Mouse (Mus musculus) myocyte (in vitro differentiated cells): ENCODE measurements at regions not wholly inside any gene's neighbourhood (a gene's known extent, or its start where the extent isn't known, plus 50 kb on each side); places are given as distances from the start of the nearest gene placed in this dataset.

ENCODE experiments used
- H3K27me3 ChIP-seq: one replicate; pipeline ENCODE4 v1.6.1; 2011; ENCODE audit not compliant: control insufficient read depth, insufficient read depth, insufficient read length
- H3K36me3 ChIP-seq: one replicate; pipeline ENCODE4 v1.6.1; 2011; ENCODE audit not compliant: control insufficient read depth, insufficient read depth
- H3K4me2 ChIP-seq: one replicate; pipeline ENCODE4 v1.6.1; 2011; ENCODE audit warnings: low read depth, control low read depth
- H3K4me3 ChIP-seq: one replicate; pipeline ENCODE4 v1.5.1; 2011; ENCODE audit warnings: mild to moderate bottlenecking, control low read depth, moderate library complexity
- H3K79me2 ChIP-seq: one replicate; pipeline ENCODE4 v1.6.1; 2011; ENCODE audit not compliant: control insufficient read depth, insufficient read depth
- H3ac ChIP-seq: one replicate; pipeline ENCODE4 v1.6.1; 2011; ENCODE audit not compliant: control insufficient read depth, insufficient read length
- CEBPB ChIP-seq: IDR thresholded peaks from 2 replicates; pipeline ENCODE4 v1.6.1; 2011; ENCODE audit warnings: mild to moderate bottlenecking, moderate library complexity; ENCODE audit not compliant: poor library complexity, insufficient read depth, severe bottlenecking
- E2F4 ChIP-seq: IDR thresholded peaks from one replicate; pipeline ENCODE4 v1.6.1; 2011; ENCODE audit warnings: mild to moderate bottlenecking, control low read depth, moderate library complexity; ENCODE audit not compliant: insufficient read depth
- MAX ChIP-seq: IDR thresholded peaks from one replicate; pipeline ENCODE4 v1.6.1; 2011; ENCODE audit warnings: low read depth, mild to moderate bottlenecking, control low read depth
- MYOD1 ChIP-seq, 3 experiments: IDR thresholded peaks; one replicate each; pipeline ENCODE4 v1.6.1; 2011; ENCODE audit warnings: control low read depth in 2 of 3, low read depth in 2 of 3, mild to moderate bottlenecking in 2 of 3, moderate library complexity in 1 of 3; ENCODE audit not compliant: insufficient read length in 2 of 3, control insufficient read depth in 1 of 3
- MYOG ChIP-seq, 3 experiments: IDR thresholded peaks; one replicate each; pipeline ENCODE4 v1.6.1; 2011; ENCODE audit warnings: control low read depth in 2 of 3, low read depth in 2 of 3, mild to moderate bottlenecking in 2 of 3; ENCODE audit not compliant: insufficient read length in 2 of 3, control insufficient read depth in 1 of 3, insufficient read depth in 1 of 3
- POLR2A ChIP-seq: IDR thresholded peaks from one replicate; pipeline ENCODE4 v1.6.1; 2011; ENCODE audit warnings: low read depth, mild to moderate bottlenecking, control low read depth, moderate library complexity; ENCODE audit not compliant: insufficient read length
- POLR2AphosphoS2 ChIP-seq: IDR thresholded peaks from one replicate; pipeline ENCODE4 v1.6.1; 2011; ENCODE audit warnings: low read depth, control low read depth; ENCODE audit not compliant: insufficient read length
- REST ChIP-seq: IDR thresholded peaks from one replicate; pipeline ENCODE4 v1.6.1; 2011; ENCODE audit warnings: mild to moderate bottlenecking, control low read depth, moderate library complexity; ENCODE audit not compliant: insufficient read depth, insufficient read length
- SRF ChIP-seq: IDR thresholded peaks from one replicate; pipeline ENCODE4 v1.6.1; 2011; ENCODE audit warnings: low read depth; ENCODE audit not compliant: control insufficient read depth, insufficient read length
- TCF12 ChIP-seq: IDR thresholded peaks from one replicate; pipeline ENCODE4 v1.6.1; 2011; ENCODE audit warnings: mild to moderate bottlenecking, control low read depth; ENCODE audit not compliant: poor library complexity, insufficient read depth, severe bottlenecking
- TCF3 ChIP-seq: IDR thresholded peaks from one replicate; pipeline ENCODE4 v1.6.1; 2011; ENCODE audit warnings: low read depth, control low read depth; ENCODE audit not compliant: insufficient read length
- USF1 ChIP-seq: IDR thresholded peaks from one replicate; pipeline ENCODE4 v1.6.1; 2011; ENCODE audit warnings: low read depth, mild to moderate bottlenecking, control low read depth, moderate library complexity

DNA sequence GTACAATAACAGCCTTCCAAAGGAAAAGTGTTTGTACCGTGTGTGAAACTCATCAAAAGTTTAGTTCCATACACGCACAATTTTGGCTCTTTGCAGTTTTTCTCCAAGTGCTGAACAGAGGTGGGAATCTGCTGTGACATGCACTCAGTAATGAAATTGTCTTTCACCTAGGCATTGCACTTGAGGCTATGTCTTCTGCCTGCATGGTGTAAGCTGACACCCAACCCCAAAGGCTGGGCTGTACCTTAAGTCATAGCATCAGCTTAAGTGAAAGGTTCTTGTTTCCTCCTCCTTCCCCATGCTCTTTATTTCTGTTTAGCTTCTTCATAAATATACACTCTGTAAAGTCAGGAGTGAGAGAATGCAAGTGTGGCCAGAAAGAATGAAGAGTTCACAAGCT lies 313.1 kb downstream of the Spry2 start:
- no peak overlapping the region for H3ac ChIP-seq

DNA sequence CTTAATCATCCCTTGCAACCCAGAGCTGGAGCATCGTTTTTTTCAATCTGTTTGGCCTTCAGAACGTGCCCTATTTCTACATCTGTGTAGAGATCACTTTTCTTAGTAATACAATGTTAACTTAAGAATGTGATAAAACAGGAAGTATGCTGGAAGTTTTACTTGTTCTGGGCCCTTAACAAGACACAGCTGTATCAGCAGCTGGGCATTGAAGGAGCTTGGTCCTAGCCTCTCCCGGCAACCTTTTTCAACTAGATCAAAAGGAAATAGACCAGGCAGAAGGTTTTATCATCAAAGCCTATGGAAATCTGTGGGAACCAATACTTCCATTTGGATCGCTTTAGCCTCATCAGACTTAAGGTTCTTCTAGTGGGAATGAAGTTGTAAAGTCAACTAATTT lies 317.9 kb downstream of the Ndfip2 start:
- no peak overlapping the region for H3K4me3 ChIP-seq
- no peaks in the 10 kb centered on the region for H3K27me3 ChIP-seq
- H3K79me2 ChIP-seq, result no peaks in the 10 kb centered on the region
- H3K36me3 ChIP-seq, result no peaks in the 10 kb centered on the region
- no peak overlapping the region for H3ac ChIP-seq
- H3K4me2 ChIP-seq, result no peak overlapping the region
- TF ChIP-seq MAX (no peak), MYOG (IDR thresholded peaks at IDR 0.05; ENCODE audit: control insufficient read depth in 1 of 3, insufficient read depth in 1 of 3, insufficient read length in 2 of 3, low read depth in 2 of 3) (no peak), REST (no peak), CEBPB (no peak), SRF (no peak), POLR2A (no peak), TCF12 (no peak), TCF3 (no peak), E2F4 (no peak), MYOD1 (IDR thresholded peaks at IDR 0.05; ENCODE audit: control insufficient read depth in 1 of 3, insufficient read length in 2 of 3, low read depth in 2 of 3) (no peak), POLR2AphosphoS2 (no peak), USF1 (no peak)

More for the DNA sequence above, 313.1 kb downstream of the Spry2 start:
- Histone ChIP-seq H3K27me3 (no peaks in the 10 kb centered on the region), H3K36me3 (no peaks in the 10 kb centered on the region), H3K79me2 (no peaks in the 10 kb centered on the region), H3K4me3 (no peak overlapping the region), H3K4me2 (no peak overlapping the region)
- TF ChIP-seq E2F4 (no peak), MYOD1 (IDR thresholded peaks at IDR 0.05; ENCODE audit: control insufficient read depth in 1 of 3, insufficient read length in 2 of 3, low read depth in 2 of 3) (no peak), SRF (no peak), POLR2AphosphoS2 (no peak), MYOG (IDR thresholded peaks at IDR 0.05; ENCODE audit: control insufficient read depth in 1 of 3, insufficient read depth in 1 of 3, insufficient read length in 2 of 3, low read depth in 2 of 3) (no peak), MAX (no peak)

DNA sequence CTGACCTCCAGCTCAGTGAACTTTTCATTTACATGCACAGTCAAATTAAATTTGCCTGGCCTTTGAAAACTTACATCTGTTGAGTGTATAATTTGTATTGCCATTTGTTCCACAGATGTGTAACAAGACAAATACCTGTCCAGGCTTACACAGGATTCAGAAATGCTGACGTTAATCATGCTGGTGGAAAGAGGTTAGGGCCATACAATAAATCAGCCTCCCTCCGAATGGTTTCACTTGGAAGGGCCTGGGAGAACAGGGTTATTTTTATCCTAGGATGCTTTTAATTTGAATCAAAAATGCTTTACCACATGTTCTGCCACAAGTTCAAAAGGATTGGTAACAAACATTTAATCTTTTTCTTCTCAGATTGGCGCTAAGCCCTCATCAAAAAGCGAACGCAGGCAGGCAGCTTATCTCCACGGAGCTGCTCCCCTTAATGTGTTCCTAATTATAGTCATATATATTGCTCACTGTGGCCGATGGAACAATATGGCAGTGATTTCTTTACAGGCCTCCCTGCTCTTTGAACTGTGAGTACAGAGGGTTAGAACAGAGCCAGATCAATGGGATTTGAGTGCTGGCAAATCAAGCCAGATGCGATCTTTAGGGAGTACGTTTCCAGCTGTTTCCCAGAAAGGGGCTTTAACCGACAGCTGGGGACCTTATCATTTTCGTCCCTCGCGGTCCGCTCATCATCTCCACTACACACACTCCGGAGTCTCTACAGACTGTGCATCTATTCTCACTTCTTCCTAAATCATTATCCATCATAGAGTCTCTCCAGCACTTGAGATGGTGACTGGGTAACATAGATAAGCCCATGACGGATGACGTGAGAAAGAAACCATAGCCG lies 313.9 kb downstream of the Ndfip2 start:
- Histone ChIP-seq H3K27me3 (no peaks in the 10 kb centered on the region), H3K4me2 (no peak overlapping the region), H3K79me2 (no peaks in the 10 kb centered on the region), H3K36me3 (no peaks in the 10 kb centered on the region), H3ac (no peak overlapping the region), H3K4me3 (no peak overlapping the region)
- no peak for TF ChIP-seq REST
- TF ChIP-seq TCF3, result no peak
- no peak for TF ChIP-seq TCF12
- no peak for TF ChIP-seq SRF
- no peak for TF ChIP-seq POLR2AphosphoS2
- no peak for TF ChIP-seq MYOD1 (IDR thresholded peaks at IDR 0.05; ENCODE audit: control insufficient read depth in 1 of 3, insufficient read length in 2 of 3, low read depth in 2 of 3)
- TF ChIP-seq MYOG (IDR thresholded peaks at IDR 0.05; ENCODE audit: control insufficient read depth in 1 of 3, insufficient read depth in 1 of 3, insufficient read length in 2 of 3, low read depth in 2 of 3), result no peak
- TF ChIP-seq MAX, result no peak
- TF ChIP-seq POLR2A, result no peak
- TF ChIP-seq CEBPB, result no peak
- no peak for TF ChIP-seq E2F4

DNA sequence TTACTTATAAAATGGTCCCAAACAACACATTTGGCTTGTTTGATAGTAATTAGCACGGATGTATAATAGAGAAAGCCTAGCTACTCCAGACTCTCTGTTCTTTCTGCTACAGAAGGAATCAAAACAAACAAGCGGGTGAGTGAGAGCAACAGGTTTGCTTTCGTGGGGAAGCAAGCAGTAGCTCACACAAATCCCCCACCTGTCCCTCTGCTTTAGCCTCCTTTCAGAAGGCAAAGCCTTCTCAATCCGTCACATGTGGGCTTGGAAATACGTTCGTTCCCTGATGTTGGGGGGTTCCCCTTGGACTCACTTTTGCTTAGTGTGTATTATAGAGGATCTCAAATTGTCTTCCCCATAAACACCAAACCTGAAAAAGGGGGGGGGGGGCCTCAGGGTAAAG lies 311.8 kb downstream of the Ndfip2 start:
- no peak overlapping the region for H3ac ChIP-seq
- no peak overlapping the region for H3K4me3 ChIP-seq
- H3K27me3 ChIP-seq, result no peaks in the 10 kb centered on the region
- no peak overlapping the region for H3K4me2 ChIP-seq
- TF ChIP-seq CEBPB, result no peak
- no peak for TF ChIP-seq REST
- no peak for TF ChIP-seq POLR2AphosphoS2
- TF ChIP-seq TCF12, result no peak
- TF ChIP-seq MYOD1 (IDR thresholded peaks at IDR 0.05; ENCODE audit: control insufficient read depth in 1 of 3, insufficient read length in 2 of 3, low read depth in 2 of 3), result peak in 2 of 3 experiments; percentile 79 to 80
- peak in 1 of 3 experiments; percentile 10 for TF ChIP-seq MYOG (IDR thresholded peaks at IDR 0.05; ENCODE audit: control insufficient read depth in 1 of 3, insufficient read depth in 1 of 3, insufficient read length in 2 of 3, low read depth in 2 of 3)
- H3K79me2 ChIP-seq, result no peaks in the 10 kb centered on the region
- no peaks in the 10 kb centered on the region for H3K36me3 ChIP-seq

DNA sequence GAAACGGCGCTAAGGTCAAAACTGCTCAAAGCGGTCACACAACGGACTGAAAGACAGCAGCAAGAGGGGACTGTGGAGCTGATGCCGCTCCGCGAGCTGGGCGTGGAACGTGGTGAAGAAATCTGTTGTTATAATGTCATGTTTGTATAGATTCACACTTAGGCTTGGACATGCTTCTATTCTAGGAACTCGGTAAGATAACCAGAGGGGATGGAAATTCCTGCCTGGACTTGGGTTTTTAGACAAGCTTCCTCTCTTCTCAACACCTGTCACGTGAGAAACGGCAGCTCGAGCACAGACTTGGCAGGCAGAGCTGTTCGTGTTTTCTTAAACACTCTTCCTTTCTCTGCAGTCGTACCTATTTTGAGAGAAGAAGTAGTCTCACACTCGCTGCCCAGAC lies 307.5 kb downstream of the Ndfip2 start:
- H3K79me2 ChIP-seq, result no peaks in the 10 kb centered on the region
- H3K27me3 ChIP-seq, result no peaks in the 10 kb centered on the region
- H3K4me2 ChIP-seq, result no peak overlapping the region
- no peak overlapping the region for H3ac ChIP-seq
- no peak overlapping the region for H3K4me3 ChIP-seq
- H3K36me3 ChIP-seq, result no peaks in the 10 kb centered on the region
- TF ChIP-seq POLR2AphosphoS2, result no peak
- TF ChIP-seq CEBPB, result no peak
- no peak for TF ChIP-seq MYOD1 (IDR thresholded peaks at IDR 0.05; ENCODE audit: control insufficient read depth in 1 of 3, insufficient read length in 2 of 3, low read depth in 2 of 3)
- TF ChIP-seq USF1, result no peak
- no peak for TF ChIP-seq TCF12
- TF ChIP-seq POLR2A, result no peak
- TF ChIP-seq E2F4, result no peak
